Mouse (Mus musculus) spleen, adult 12 weeks (tissue): ENCODE measurements at regions not wholly inside any gene's neighbourhood (a gene's known extent, or its start where the extent isn't known, plus 50 kb on each side); places are given as distances from the start of the nearest gene placed in this dataset.

ENCODE experiments used
- DNase-seq: peaks from one replicate; pipeline ENCODE4 v3.0.0; 2022; ENCODE audit warnings: low spot score

- DNase-seq: no peak
These were observed 51.2 kb upstream of the Rap1b start for GRCm38 (mm10) chr10:117896911-117897643.

- no peak for DNase-seq
These were observed 51.9 kb upstream of the Rap1b start for GRCm38 (mm10) chr10:117897766-117898165.

DNA sequence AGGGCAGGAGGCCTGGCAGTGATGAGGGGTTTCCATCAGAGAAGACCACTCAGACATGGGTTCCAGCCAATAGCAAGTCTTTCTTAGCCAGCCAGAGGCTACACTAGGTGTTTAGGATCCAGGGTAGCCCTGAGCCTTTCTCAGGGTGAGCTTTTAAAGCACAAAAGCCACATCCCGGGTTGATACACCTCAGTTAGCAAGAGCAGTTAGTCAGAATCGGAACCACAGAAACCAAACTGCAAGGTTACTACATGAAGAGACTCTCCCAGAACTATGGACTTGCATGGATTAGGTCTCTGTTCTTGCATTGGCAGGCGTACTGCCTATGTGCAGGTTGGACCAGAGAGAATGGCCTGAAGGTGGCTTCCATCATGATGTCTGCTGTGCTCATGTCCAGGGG is 52.6 kb upstream of the Rap1b start:
- DNase-seq: no peak

- no peak for DNase-seq
These were observed 53.6 kb upstream of the Rap1b start for GRCm38 (mm10) chr10:117899410-117899935.

DNA sequence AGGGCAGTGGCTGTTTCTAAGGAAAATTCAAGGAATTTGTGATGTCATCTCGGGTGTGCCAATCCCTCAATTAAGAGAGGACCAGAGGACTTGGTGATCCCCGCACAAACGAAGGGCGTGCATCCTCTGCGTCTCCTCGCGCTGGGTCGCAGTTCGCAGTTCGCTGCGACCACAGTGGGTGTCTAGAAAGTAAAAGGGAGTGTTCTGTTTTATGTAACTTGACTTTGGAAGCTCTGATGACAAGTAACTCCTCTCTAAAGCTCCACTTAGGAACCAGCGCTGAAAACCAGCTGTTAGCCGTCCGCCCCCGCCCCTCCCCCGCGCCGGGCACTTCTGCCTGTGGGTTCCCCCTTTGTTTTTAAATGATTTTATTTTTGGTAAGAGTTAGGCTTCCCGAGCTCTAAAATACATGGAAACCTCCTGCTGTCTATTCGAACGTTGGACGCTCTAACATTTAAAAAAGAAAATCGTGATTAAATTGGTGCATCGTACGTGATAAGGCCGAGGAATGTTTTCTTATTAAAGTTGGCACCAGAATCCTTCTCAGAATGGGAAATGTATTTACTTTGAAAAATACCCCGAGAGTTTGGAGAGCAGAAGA is 59.9 kb upstream of the Rap1b start:
- no peak for DNase-seq

DNA sequence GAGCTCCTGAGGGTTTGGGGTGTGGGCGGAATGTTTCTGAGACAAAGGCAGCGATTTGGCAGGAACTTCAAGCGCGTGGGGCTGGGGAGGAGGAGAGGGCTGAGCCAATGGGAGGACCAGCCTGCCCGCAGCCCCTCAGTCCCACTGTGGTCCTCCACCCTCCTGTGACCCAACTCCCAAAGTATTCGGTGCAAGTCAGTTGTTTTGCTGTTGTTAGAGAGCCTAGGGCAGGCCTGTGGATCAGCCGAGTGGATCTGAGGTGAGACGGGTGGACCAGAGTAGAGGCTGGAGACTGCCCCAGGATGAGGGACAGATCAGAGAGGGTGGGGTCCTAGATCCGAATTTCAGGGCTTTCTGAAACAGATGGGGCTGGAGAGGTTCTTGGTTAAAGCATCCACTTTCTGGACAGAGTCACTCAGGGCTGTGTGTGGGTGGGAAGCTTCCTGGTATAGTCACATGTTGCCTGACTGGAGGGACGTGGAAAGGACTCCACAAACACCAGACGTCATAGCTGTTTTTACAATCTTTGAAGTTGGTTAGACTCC is 60.5 kb upstream of the Rap1b start:
- no peak for DNase-seq

GRCm38 (mm10) chr10:117908079-117908675 is 62.3 kb upstream of the Rap1b start:
- no peak for DNase-seq

GRCm38 (mm10) chr10:117909155-117909554 is 63.3 kb upstream of the Rap1b start:
- no peak for DNase-seq

DNA sequence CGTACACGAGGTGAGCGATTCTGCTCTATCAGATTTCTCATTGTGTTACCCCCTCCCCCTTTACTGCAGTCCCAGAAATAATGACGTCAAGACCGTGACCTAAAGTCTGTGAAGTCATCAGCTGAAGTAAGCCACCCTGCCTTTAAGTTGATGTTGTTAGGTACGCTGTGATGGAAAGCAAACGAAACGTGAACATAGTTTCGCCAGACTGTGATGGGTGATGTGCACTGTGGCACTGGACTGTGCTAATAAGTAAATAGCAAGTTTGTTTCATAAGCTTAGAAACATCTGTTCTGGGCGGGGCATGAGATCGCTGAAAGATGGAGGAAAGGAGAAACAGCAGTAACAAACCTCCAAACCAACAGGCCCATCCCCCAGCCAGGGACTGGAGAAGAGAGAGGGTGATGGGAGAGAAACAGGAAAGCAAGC is 64.0 kb upstream of the Rap1b start:
- DNase-seq: no peak

DNA sequence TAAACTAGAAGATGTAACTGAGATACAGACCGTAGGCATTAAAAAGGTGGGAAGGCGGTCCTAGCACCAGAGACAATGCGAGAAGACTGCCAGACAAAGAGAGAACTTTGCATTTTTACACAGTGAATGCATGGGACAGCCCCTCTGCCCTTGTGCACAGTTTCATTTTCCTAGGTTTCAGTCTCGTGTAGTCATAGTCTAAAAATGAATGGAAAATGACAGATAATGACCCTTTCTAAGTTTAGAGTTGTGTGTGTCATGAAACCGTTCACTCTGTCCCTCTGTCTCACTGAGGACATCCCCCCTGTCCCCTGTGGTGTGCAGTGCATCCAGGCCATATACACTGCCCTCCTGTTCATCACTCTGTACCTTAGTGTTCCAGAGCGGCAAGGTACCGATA is 64.6 kb upstream of the Rap1b start:
- no peak for DNase-seq

GRCm38 (mm10) chr10:117915011-117915735 is 69.3 kb upstream of the Rap1b start:
- no peak for DNase-seq

DNA sequence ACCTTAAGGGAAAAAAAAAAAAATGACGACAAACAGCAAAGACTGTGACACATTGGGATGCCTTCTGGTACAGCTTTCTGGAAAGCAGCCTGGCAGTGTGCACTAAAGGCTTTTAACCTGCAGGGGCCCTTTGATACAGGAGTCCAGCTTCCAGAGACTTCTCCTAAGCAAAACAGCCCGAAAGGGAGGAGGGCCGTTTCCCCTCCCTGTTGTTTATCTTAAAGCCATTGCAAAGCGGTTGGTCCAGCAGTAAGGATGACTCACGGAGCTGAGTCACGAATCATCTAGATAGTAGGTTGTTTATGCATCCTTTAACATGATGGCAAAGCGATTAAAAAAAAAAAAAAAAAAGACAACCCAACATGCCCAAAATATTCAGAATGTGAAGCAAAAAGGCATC is 70.4 kb upstream of the Rap1b start:
- no peak for DNase-seq

DNA sequence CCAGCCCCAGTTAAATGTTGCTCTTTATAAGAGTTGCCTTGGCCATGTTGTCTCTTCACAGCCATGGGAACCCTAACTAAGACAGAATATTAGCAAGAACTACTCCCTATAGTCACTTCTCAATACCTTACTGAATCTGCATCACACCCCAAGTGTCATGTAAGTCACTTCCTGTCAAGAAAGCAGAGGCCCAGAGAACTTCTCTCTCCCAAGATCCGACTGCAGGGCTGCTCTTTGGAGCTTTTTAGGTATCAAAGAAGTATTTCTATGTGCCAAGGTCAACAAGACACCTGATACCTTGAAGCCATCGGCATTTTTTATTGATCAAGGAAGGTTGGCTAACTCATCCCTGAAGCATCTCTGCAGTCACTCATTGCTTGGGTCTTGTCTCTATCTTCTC is 72.0 kb upstream of the Rap1b start:
- DNase-seq: no peak

DNA sequence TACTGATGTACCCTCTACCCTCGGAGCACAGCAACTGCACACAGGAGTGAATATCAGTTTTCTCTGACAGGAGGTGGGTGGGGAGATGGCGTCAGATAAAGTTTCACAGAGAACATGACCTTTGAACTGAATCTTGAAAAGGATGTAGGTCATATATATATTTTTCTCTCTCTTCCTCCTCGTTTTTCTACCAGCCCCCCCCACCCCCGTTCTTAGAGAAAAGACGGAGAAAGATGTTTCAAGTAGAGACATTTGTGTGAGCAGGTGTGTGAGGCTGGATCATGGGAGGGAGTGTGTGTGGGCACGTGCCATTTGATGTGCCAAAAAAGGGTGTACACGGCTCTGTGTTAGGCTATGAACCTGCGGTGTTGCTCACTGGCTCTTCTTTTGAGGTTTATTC is 72.8 kb upstream of the Rap1b start:
- DNase-seq: no peak

DNA sequence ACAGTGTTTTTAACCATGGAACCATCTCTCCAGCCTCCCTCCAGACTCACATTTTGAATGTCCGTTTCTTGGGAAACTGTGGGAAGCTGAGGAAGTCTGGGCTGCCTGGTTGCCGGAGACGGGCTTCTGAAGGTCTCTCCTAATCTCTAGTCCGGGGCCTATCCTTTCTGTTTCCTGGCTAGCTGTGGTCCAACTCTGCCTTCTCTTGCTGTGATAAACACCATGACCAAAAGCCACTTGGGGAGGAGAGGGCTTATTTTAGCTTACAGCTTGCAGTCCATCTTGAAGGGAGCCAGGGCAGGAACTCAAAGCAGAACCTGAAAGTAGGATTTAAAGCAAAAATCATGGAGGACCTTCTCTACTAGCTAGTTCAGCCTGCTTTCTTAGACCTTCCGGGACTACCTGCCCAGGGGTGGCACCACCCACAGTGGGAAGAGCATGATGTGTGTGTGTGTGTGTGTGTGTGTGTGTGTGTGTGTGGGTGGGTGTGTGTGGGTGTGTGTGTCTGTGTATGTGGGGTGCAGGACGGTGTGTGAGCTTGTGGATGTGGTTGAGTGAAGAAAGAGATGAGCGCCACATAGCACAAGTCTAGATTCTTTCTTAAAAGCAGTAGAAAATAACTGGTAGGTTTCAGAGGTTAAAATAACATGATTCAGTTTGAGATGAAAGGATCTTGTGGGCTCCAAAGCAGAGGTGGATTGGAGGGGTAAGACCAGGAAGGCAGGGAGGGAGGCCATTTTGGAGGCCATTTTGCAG is 73.5 kb upstream of the Rap1b start:
- no peak for DNase-seq

DNA sequence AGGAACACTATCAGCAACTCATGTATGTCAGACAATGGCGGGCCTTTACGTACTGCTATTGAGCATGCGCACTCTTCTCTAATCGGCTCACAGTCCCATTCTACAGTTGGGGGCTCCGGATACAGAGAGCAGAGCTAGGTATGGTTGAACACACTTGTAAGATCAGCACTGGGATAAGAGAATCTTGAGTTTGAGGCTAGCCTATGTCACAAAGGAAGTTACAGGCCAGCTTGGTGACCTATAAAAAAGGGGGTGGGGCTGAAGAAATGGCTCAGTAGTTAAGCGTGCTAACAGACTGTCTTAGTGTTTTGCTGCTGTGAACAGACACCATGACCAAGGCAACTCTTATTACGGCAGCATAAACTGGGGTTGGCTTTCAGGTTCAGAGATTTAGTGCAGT is 79.4 kb upstream of the Rap1b start:
- no peak for DNase-seq

DNA sequence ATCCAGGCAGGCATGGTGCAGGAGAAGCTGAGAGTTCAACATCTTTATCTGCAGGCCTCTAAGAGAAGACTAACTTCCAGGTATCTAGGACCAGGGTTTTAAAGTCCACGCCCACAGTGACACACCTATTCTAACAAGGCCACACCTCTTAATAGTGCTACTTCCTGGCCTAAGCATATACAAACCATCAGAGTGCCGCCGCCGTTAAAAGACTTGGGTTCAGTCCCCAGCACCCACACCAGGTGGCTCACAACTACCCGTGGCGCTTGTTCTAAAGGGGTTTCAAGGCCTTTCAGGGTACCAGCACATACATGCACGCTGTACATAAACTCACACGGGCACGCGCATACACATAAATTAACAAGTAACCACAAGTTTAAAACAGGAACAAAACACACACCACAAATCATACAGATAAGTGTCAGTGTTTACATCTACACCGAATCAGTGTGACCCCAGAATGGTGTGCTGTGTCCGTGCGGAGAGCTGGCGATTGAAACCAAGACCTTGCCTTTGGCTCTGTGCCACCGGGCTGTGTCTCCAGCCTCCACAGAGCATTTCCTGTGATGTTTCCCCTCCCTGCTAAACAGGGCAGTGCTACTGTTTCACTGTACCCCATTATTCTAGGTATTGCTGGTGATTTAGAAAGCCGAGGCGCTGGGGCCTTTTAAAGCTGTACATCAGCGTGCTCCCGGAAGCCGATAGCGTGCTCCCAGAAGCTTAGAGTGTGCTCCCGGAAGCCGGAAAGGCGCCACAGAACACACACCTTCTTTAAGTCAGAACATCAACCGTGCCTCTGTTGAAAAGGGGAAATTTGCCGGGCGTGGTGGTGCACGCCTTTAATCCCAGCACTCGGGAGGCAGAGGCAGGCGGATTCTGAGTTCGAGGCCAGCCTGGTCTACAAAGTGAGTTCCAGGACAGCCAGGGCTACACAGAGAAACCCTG is 80.0 kb upstream of the Rap1b start:
- no peak for DNase-seq

GRCm38 (mm10) chr10:117928998-117929397 is 83.2 kb upstream of the Rap1b start:
- no peak for DNase-seq

DNA sequence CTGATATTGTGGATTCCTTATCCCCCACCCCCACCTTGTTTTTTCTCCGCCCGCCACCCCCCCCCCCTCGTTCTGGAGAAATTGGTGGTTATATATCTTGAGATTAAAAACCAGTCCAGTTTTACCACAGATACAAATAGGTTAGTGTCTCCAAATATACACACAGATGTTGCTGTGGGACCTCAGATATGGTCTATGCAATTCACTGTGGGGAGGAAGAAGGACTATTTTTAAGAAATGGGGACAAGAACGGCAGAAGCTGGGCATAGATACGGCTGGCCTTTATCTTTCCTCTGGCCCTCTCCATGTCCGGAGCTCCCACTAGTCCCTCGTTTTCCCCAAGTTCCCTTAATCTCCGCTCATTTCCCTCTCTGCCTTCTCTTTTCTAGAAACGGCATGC is 89.0 kb upstream of the Rap1b start:
- no peak for DNase-seq

GRCm38 (mm10) chr10:117938717-117939116 is 92.9 kb upstream of the Rap1b start:
- DNase-seq: no peak
